Mouse (Mus musculus): Measurements from ENCODE around the gene Actn4. TPM values are rescaled to one million over a fixed set of nuclear protein-coding genes. Genes with fewer than 3 reads are reported as not detected.

Actn4 gene
- total RNA-seq, 2 experiments from 2014 or later = 180 to 203 TPM

DNA sequence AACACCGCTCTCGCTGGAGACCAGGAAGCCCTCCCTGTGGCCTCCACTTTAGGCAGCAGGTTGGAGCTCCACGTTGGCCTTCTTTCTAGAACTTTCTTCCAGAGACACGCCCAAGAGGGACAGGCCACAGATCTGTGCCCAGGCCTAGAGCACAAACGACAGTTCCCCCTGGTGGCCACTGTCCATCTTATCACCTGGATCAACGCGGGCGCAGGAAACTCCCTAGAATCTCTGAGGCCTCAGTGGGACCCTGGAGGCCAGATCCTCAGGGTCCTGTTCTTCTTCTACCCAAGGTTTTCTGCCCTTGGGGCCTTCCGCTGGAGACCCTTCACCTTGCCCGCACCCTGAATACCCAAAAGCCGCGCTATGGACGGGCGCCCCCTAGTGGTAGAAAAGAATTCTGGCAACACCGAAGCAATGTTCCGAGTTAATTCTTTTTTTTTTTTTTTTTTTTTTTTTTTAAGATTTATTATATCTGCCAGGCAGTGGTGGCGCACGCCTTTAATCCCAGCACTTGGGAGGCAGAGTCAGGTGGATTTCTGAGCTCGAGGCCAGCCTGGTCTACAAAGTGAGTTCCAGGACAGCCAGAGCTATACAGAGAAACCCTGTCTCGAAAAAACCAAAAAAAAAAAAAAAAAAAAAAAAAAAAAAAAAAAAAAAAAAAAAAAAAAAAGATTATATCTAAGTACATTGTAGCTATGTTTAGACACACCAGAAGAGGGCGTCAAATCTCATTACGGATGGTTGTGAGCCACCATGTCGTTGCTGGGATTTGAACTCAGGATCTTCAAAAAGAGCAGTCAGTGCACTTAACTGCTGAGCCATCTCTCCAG is 94.4 kb downstream of the Actn4 start:
- intact Hi-C loops (cut with DNase I) = loop anchor here (2.0 kb wide), 2 partner anchors 41 to 71 kb away; no protein-coding TSS in a partner anchor

DNA sequence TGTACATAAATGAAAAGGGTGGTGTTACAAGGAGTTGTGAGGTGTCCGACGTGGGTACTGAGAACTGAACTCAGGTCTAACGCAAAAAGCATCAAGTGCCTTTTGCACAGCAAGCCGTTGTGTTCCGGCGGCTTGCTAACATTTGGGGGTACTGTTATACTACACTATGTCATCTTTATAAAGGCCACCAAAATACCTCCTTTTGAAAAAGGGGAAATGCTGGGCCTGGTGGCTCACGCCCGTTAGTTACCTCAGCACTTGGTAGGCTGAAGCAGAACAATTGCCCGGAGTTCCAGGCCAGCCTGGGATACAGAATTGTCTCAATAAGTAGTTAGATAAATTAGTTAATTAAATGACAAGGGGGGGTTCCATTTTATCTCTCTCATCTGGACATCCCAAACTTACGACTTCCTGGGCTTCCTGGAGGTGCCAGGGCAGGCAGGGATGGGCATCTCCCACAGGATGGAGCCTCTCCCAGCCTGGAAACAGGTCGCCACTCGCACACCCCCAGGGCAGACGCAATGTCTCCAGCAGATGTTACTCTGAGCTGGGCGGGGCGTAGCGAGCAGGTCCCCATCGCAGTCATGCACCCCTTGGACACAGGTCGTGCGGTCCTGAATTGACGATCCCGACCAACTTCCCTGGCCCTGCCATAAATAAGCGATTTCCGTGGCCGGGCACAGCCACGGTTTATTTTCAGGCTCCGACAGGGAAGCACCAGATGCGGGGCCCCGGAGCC is 95.2 kb downstream of the Actn4 start:
- DNase-seq (ENCODE audit: low spot score in 2 of 2) = no peak
- intact Hi-C loops (cut with DNase I) = loop anchor here (2.0 kb wide), 2 partner anchors 40 to 70 kb away; no protein-coding TSS in a partner anchor

More for the DNA sequence above, 94.4 kb downstream of the Actn4 start:
- DNase-seq (ENCODE audit: low spot score in 2 of 2) = peak; percentile 40 to 53

DNA sequence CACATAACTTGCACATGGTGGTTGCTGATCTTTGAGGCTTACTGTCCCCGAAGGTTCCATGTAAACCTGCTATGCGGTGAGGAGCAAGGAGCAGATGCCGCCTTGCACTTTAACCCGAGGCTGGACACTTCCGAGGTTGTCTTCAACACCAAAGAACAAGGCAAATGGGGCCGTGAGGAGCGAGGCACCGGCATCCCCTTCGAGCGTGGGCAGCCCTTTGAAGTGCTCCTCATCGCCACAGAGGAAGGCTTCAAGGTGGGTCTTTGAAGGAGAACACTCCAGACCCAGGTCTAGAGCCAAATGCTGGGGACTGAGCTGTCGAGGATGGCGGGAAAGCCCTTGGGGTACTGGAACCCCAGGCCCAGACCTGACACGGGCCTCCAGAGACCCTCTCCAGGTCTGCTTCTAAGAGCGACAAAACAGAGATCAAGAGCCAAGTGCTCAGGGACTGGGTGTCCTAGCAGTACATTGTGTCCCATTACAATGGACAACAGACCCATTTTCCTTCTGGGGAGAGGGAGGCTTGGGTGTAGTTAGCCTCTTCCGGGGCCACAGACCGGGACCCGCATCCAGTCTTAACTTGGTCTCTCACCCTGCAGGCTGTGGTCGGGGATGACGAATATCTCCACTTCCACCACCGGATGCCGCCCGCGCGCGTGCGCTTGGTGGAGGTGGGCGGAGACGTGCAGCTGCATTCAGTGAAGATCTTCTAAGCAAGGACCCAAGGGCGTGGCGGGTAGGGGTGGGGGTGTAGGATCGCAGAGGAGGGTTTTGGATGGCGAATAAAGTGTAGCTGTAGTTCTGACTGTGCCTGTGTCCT is 96.4 kb downstream of the Actn4 start:
- DNase-seq (ENCODE audit: low spot score in 2 of 2) = peak; percentile 84 to 90
- intact Hi-C loops (cut with DNase I) = loop anchor here (2.0 kb wide), 2 partner anchors 39 to 69 kb away; no protein-coding TSS in a partner anchor

DNA sequence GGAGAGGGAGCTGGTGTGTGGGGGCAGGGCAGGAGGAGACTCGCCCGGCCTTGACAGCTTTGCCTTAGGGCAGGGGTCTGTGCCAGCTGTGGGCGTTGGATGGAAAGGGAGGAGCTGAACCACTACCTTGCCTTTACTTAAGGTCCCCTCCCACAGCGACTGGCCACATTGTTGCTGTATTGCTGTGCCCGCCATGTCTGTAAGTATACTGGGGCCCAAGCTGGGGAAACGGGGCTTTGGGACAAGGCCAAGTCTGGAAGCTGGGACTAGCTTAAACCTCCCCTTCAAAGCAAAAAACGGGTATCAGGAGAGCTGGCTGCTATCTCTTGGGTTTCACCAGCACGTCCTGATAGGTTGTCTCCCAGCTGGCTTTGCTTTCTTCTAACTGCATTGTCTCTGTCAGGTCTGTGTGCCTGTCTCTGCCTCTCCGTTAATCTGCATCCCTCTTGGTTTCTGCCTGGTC is 97.8 kb downstream of the Actn4 start:
- DNase-seq (ENCODE audit: low spot score in 2 of 2) = no peak
- intact Hi-C loops (cut with DNase I) = no loop called here

DNA sequence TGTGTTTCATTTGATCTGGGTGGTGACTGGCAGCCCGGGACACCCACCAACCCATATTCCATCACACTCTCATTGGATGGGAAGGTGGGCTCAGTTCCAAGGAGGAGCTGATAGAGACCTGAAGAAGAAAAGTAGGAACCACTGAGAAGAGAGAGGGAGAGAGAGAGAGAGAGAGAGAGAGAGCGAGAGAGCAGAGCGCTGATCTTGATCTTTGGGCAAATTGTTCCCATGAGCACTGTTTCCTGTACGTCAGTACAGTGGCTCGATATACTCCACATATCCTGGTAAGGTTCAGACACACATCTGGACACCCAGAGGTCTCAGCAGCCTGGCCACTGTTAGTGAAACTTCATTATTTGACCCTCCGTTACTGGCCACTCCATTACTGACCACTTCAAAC is 98.6 kb downstream of the Actn4 start, which contains the start of gene Lgals7:
TSS of gene Lgals7 (plus strand) at position 314 of the 400 bp plus-strand sequence.
- intact Hi-C loops (cut with DNase I) = no loop called here
- no peak for DNase-seq (ENCODE audit: low spot score in 2 of 2)

DNA sequence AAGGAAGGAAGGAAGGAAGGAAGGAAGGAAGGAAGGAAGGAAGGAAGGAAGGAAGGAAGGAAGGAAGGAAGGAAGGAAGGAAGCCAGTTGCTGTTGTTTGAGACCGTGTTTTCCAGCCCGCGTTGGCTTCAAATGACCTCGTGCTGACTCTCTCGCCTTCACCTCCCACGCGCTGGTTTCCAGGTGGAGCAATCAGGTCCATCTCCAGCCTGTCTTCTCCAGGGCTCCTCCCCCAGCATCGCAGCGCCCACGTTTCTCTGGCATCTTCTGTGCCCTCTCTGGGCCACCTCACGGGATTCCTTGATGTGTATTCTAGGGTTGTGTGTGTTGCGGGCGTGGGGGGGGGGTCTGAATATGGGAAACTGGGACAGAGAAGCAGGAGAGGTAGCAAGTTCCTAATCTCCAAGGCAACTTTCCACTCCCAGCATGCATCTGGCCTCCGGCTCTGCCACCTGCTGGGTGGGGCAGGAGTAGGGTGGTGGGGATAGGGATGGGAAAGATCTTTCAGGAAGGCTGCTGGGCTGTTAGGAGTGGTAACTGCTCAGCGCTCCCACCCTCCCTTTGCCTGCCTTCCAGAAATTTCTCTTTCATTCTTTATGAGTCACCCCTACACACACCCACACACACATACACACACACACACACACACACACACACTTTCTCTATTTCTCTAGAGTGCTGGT is 99.2 kb downstream of the Actn4 start:
- DNase-seq (ENCODE audit: low spot score in 2 of 2) = peak; percentile 66 to 70
- intact Hi-C loops (cut with DNase I) = no loop called here

DNA sequence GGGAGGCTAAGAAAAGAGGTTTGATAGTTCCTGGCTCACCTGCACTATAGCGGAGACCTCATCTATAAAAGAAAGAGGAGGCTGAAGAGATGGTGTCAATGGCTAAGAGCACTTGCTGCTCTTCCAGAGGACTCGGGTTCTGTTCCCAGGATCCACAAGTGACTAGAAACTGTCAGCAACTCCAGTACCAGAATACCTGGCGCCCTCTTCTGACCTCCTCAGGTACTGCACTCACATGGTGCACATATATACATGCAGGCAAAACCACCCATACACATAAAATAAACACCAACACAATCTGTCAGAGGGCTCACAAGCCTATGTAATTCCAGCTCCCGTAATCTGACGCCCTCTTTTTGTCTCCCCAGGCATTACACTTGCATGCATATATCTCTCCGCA is 101.2 kb downstream of the Actn4 start:
- intact Hi-C loops (cut with DNase I) = no loop called here

DNA sequence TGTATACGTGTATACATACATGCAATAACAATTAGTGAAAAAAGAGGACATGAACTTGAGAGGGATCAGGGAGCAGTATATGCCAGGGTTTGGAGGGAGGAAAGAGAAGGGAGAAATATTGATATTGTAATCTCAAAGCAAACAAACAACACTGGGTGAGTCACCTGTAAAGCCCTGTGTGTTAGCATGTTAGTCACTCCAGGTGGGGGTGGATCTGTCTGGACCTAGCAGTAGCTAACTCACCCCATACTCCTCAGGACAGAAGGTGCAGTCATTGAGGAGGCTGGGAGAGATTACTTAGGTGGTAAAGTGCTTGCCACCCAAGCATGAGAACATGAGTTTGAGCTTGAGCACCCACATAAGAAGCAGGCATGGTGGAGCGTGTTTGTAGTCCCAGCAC is 102.2 kb downstream of the Actn4 start:
- intact Hi-C loops (cut with DNase I) = no loop called here

More for the DNA sequence above, 101.2 kb downstream of the Actn4 start:
- DNase-seq (ENCODE audit: low spot score in 2 of 2) = no peak

DNA sequence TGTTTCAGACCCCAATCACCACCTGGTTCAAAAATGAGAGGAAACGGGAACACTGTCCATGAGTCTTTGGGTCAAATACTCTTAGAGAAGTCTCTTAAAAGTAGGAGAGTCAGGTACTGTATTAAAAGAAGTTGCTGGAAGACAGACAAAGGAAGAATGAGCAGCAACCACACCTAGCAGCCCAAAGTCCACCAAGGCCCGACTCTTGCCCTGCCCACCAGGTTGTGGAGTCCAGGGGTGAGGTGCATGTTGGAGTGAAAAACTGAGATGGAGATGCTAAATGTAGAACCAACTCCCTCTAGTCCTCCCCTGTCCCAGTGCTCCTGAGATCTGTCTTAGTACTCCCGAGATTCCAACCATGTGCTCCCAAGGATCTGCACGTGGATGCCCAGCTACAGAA is 111.5 kb downstream of the Actn4 start:
- no peak for DNase-seq (ENCODE audit: low spot score in 2 of 2)
- intact Hi-C loops (cut with DNase I) = no loop called here

More for the DNA sequence above, 102.2 kb downstream of the Actn4 start:
- no peak for DNase-seq (ENCODE audit: low spot score in 2 of 2)

DNA sequence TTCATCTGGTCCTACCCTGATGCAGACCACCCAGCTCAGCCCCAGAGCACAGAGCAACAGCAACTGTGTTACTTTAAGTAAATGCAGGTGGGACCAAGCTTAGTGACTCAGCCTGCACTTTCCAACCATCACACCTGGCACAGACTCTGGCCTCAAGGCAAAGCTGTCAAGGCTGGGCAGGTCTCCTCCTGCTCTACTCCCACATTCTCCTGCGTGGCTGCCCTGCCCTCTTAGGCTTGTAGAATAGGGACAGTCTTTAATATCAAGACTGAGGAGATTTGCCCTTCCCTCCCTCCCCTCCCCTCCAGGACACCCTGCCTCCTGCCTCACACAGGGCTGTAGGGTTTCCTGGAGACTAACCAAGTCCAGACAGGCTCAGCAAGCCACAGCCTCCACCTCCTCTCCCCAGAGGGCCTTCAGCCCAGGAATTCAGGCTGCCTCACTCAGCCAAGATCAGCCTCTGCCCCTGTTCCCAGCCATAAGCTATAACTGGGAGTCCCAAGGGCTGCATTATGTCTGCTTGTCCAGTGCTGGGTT is 112.4 kb downstream of the Actn4 start:
- DNase-seq (ENCODE audit: low spot score in 2 of 2) = no peak
- intact Hi-C loops (cut with DNase I) = no loop called here

DNA sequence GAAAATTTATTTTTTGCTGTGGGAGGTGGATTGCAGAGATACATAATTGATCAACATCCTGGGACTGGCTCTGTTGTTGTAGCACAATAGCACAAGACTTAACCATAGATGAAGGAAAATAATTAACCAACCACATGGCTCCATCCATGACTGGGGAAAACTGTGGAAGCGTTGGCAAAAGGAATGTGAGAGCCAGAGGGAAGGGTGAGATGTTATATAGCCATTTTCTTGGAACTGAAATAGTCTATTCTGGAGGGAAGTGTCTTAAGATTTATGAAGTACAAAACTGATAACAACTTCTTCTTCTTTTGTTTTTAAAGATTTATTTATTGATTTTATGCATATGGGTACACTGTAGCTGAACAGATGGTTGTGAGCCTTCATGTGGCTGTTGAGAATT is 114.9 kb downstream of the Actn4 start:
- intact Hi-C loops (cut with DNase I) = no loop called here
- no peak for DNase-seq (ENCODE audit: low spot score in 2 of 2)

Other genes with a start within 250 kb of the Actn4 start
- gene Fbxo17, start 245.5 kb downstream of the Actn4 start, total RNA-seq (2021) = 1 to 10 TPM; 2.0 TPM
- 10 to 100 TPM; 66.5 to 70.2 TPM for gene Mrps12, start 220.5 kb downstream of the Actn4 start, total RNA-seq (2021)
- gene Sars2, start 220.3 kb downstream of the Actn4 start, total RNA-seq (2021) = 10 to 100 TPM; 14.9 to 15.1 TPM
- gene Ccer2, start 206.2 kb downstream of the Actn4 start, total RNA-seq (2021) = 1 to 10 TPM; 1.3 to 2.6 TPM
- gene Sirt2, start 195.6 kb downstream of the Actn4 start, total RNA-seq (2021) = 100 to 1,000 TPM; 142 to 169 TPM
- gene Nfkbib, start 194.8 kb downstream of the Actn4 start, total RNA-seq (2021) = 10 to 100 TPM; 34.7 to 38.9 TPM
- 1 to 10 TPM; 2.3 to 3.1 TPM for gene Rinl, start 173.4 kb downstream of the Actn4 start, total RNA-seq (2021)
- gene Hnrnpl, start 153.8 kb downstream of the Actn4 start, total RNA-seq (2021) = 100 to 1,000 TPM; 414 to 415 TPM
- gene Ech1, start 137.1 kb downstream of the Actn4 start, total RNA-seq (2021) = 10 to 100 TPM; 45.0 to 47.8 TPM
- 1 to 10 TPM; 1.2 to 5.0 TPM for gene Lgals4, start 128.5 kb downstream of the Actn4 start, total RNA-seq (2021)
- not detected for gene Lgals7, start 98.5 kb downstream of the Actn4 start, total RNA-seq (2021)
- gene Capn12, start 80.9 kb downstream of the Actn4 start, total RNA-seq (2021) = 1 to 10 TPM in 1 of 2 experiments, under 1 TPM in 1; 0.72 to 1.4 TPM
- gene Eif3k, start 19.5 kb upstream of the Actn4 start, total RNA-seq (2021) = 100 to 1,000 TPM; 169 to 194 TPM
- gene Map4k1, start 19.7 kb upstream of the Actn4 start, total RNA-seq (2021) = 1 to 10 TPM; 1.6 to 1.9 TPM
- gene Ryr1, start 162.8 kb upstream of the Actn4 start, total RNA-seq (2021) = 10 to 100 TPM in 1 of 2 experiments, 1 to 10 TPM in 1; 4.9 to 11.0 TPM
- gene Rasgrp4, start 172.5 kb upstream of the Actn4 start, total RNA-seq (2021) = 1 to 10 TPM in 1 of 2 experiments, under 1 TPM in 1; 0.89 to 2.5 TPM
- 10 to 100 TPM; 35.3 to 40.3 TPM for gene Fam98c, start 193.9 kb upstream of the Actn4 start, total RNA-seq (2021)
- 1 to 10 TPM in 1 of 2 experiments, under 1 TPM in 1; 0.88 to 1.4 TPM for gene Ggn, start 207.9 kb upstream of the Actn4 start, total RNA-seq (2021)
- 10 to 100 TPM; 41.8 to 62.4 TPM for gene Spred3, start 208.1 kb upstream of the Actn4 start, total RNA-seq (2021)
- gene Psmd8, start 218.4 kb upstream of the Actn4 start, total RNA-seq (2021) = 100 to 1,000 TPM; 126 to 136 TPM